Mouse (Mus musculus) cerebellum, adult 11 months (tissue): ENCODE measurements around the gene Fbxo9.
"Not testable (repeated sequence)": the region's sequence is repeated elsewhere in the genome, so short reads cannot be mapped to it uniquely, and the experiment has no call there.

ENCODE experiments used
- DNase-seq: peaks from one replicate; pipeline ENCODE4 v3.0.0; 2022

Gene Fbxo9

DNA sequence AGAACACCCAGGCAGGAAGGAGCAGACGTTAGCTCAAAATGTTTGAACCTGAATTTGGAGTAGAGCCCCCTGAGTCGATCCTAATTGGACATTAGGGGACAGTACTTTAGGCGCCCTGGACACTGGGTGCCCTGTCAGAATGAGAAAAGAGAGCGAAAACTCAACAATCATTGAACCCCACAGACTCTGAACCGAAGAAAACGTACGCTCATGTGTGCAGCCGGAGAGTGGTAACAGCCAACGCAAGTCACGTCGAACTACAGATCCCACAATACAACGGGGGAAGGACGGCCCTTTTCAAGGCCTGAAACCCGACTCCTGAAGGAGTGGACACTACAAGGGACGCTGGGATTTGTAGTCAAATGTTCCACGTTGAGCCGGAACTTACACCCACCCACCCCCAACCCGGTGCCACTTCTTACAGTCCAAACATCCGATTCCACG lies at the start of gene Fbxo9, which contains the start of gene Ick:
Fbxo9 (minus strand) TSS at position 270 of the 444 bp plus-strand sequence.
Ick (plus strand) TSS at position 397 of the 444 bp plus-strand sequence.
- DNase-seq, result peak; percentile 85

GRCm38 (mm10) chr9:78157221-78157620 lies 48.4 kb upstream of the Fbxo9 start:
- no peak for DNase-seq

GRCm38 (mm10) chr9:78154211-78154977 lies 45.5 kb upstream of the Fbxo9 start:
- no peak for DNase-seq

DNA sequence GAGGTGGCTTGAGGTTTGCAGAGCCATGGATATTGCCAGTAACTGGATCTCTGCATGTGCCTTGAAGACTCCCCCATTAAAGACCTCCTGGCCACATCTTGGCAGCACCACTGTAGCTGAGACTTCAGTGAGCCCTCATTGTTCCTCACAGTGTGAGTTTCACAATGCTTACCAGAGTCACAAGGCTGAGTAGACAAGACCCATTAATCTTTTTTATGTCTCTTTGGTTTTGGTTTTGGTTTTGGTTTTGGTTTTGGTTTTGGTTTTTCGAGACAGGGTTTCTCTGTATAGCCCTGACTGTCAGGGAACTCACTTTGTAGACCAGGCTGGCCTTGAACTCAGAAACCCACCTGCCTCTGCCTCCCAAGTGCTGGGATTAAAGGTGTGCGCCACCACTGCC lies 40.9 kb upstream of the Fbxo9 start:
- not testable (repeated sequence) for DNase-seq

- DNase-seq, result no peak
Measured at GRCm38 (mm10) chr9:78148149-78148548, 39.3 kb upstream of the Fbxo9 start.

DNA sequence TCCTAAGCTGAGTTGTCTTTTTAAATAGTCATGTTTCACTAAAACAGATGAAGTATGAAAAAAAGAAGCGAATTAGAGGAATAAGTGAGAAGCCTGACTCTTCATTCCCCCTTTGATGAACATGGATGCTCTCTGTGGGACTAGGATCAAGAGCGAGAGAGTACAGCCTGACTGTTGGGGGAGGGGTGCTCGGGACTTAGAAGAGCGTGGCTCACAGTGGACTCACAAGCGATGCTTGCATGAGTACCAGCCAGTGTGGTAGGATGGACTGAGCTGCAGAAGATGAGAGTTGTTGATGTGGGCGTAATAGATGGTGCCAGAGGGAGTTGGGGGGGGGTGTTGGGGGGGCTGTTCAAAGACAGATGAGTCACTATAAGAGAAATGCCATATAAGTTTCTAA lies 37.8 kb upstream of the Fbxo9 start:
- DNase-seq, result no peak

DNA sequence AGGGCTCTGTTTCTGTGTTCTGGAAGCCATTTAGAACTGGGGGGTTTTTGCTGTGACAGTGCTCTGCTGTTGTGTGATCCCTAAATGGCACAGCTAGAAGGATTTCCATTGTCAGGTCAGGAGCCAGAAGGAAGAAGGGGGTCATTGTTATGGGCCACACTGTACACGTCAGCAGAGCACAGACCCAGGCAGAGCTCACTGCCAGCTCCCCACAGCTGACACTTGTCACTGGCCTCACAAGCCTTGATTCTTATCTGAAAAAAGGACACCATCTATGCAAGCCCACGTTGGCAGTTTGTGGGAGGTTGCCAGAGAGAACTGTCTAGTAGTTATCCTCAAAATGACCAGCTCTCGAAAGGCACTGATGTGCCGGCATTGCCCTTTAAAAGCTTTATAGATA lies 37.2 kb upstream of the Fbxo9 start:
- no peak for DNase-seq

- DNase-seq, result no peak
Measured at GRCm38 (mm10) chr9:78139463-78139862, 30.6 kb upstream of the Fbxo9 start.

DNA sequence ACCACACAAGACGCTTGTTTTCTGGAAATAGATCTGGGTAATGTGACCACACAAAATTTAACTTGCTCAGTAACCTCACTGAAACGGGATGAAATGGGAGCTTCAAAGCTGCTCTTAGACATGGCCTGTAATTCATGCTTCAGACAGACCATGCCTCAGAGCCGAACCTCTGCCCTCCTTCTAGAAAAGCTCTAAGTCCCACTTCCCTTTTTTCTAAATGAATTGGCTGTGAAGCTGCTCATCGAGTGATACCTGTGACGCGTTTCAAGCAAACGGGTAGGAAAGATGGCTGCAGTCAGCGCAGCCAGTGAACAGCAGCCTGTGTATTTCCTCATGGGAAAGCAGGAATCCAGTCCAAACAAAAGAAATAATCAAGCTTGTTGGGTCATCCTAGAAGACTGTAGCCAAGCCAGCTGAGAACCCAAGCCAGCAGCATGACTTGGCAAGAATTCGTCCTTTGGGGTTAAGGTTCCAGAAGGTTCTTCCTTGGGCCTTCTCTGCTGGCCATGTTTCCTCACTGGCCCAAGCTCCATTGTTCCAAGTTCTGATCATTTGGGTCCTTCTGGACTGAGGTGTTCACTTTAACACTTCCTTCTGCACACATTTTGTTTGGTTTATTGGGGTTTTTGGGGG lies 29.3 kb upstream of the Fbxo9 start:
- DNase-seq, result no peak

DNA sequence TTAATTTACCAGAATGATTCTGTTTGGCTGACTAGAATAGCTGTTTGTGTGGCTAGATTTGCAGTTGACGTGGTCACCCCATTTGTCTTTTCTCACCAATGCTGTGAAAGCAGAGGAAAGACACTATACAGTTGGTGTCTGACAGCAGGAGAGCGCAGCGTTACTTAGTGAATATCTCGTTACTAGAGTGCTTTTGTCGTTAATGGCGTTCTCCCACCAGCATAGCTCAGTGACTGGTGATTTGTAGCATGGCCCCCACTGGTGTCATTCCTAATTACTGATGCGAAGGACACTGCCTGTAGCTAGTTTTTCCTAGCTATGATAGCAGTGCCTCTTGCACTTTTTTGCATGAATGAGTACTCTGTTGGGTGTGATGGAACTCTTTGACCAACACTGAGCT lies 26.8 kb upstream of the Fbxo9 start:
- DNase-seq, result no peak

GRCm38 (mm10) chr9:78126643-78127042 lies 17.8 kb upstream of the Fbxo9 start:
- no peak for DNase-seq

DNA sequence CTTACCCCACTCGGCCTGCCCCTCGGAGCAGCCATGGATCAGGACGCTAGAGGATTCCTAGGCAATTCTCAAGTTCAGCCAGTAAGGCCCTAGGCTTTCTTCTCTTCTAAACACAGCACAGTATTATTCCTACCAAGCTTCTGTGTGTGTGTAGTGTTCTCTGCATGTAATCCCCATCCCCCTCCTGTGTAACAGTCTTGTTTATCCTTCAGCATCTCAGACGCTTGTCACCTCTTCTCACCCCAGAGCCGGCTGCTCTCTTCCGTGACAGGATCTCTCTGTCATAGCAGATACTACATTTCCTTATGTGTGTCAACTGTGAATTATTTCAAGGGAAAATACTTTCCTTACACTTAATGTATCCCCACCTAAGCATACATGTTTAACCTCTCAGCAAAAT lies 17.1 kb upstream of the Fbxo9 start:
- no peak for DNase-seq

DNA sequence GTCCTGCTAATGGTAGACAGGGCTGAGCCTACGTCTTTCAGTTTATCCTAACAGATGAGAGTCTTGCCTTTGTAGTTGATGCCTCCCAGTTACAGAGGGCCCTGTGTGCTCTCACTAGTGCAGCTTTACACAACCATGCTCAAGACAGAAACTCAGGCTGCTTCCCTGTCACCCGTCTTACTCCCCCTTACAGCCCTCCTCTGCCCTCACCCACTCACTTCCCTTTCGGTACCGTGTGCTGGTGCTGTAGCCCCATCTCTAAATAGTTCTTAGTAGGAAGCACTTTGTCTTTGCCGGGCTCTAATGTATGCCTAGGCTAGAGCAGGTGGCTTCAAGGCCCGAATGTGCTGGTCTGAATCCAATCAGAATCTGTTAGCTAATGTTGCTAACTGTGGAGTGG lies 15.4 kb upstream of the Fbxo9 start:
- no peak for DNase-seq

DNA sequence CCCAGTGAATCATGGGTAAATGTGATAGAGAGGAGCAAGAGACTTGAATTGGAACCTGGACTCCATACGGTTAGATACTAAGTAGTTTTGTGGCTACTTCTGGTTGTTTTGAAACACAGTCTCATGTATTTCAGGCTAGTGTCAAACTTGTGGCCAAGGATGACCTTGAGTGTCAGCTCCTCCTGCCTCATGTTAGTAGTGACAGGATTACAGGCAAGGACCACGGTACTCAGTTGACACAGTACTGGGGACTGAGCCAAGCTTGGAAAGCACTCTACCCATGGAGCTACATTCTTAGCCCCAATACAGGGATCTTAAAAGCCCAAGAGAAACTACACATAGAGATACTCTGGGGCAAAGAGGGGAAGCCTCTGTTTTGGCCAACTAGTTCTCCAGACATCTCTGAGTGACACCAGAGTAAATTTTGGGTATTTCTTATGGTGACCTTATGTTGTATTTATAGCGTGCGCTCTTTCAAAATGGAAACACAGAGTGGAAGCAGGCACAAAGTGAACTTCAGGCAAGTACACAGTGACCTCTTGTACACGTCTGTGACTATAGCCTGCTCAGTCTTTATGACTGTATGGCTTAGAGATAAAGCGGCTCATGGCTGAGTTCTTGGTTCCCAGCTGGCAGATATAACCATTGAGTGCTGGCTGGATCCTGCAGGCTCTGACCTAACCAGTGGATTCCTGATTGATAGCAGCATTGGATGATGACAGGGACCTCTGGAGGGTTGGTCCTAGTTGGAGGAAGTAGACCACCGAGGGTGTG lies 14.3 kb upstream of the Fbxo9 start:
- DNase-seq, result no peak

GRCm38 (mm10) chr9:78121985-78122384 lies 13.1 kb upstream of the Fbxo9 start:
- no peak for DNase-seq

GRCm38 (mm10) chr9:78121358-78121757 lies 12.5 kb upstream of the Fbxo9 start:
- no peak for DNase-seq

DNA sequence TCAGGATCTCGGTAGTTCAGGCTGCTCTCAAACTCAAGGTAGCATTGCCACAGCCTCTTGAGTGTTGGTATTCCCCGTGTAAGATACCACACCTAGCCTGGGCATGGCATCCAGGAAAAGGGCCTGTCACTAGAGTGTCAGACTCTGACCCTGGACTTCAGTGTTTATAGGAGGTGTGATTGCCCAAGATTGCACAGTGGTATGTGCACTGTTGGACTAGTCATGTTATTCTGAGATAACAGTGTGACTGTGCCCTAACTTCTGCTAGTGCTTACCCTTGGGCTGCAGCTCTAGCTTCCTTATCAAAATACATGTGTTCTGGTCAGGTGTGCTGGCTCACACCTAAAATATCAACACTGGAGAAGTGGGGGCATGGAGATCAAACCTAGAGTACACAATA lies 8.8 kb upstream of the Fbxo9 start:
- no peak for DNase-seq

GRCm38 (mm10) chr9:78115746-78116145 lies 6.9 kb upstream of the Fbxo9 start:
- DNase-seq, result no peak

GRCm38 (mm10) chr9:78113538-78113885 lies 4.6 kb upstream of the Fbxo9 start:
- DNase-seq, result no peak

DNA sequence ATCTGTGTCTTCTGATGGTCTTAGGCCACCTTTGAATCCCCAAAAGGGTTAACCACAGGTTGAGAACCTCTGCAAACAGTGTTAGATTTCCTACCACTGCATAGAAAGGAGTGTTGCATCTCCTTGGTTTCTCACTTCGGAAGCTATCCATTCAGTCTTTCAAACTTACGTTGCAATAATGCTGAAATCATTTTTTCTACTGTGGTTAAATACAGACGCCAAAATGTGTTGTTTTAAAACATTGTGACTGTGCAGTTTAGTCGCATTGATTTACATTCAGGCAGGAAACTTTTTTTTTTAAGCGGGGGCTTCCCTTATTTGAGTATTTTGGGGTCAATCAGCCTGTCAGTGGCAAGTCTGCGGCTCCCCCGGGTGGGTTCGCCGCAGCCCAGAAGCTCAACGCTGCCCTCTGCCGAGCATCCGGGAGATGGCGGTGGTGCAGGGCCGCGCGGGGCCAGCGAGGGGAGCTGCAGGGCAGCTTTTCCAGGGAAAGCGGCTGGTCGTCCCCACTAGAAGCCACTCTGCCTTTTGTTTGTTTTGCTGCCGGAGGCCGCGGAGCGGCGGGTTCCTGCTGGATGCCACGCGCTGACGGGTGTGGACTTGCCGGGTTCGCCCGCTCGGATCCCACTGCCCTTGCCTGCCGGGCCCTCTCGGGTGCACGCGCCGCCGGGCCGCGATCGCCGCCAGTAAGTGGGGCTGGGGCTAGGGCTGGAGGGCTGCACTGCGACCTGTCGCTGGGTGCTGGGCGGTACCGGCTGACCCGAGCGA lies 4.1 kb upstream of the Fbxo9 start:
- peak; percentile 89 for DNase-seq

- DNase-seq, result no peak
Measured at GRCm38 (mm10) chr9:78111456-78111855, 2.6 kb upstream of the Fbxo9 start.

DNA sequence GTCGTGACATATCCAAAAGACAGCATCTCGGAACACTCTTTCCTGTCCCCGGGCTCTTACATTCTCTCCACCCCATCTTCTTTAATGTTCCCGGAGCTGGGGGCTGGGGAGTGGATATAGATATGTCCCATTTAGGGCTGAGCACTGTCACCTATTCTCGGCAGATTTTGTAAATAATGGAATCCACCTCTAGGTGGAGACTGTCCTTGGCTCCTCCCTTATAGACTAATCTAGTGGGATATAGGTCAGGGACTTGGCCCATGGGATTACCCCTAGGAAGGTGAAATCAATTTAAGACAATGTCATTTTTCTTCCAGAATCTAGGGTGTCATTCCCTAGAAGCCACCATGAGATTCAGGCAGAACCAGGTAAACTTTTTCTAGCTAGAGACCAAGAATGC lies 791 bp upstream of the Fbxo9 start:
- DNase-seq, result no peak
